In genomic region chr10:13271099-13271498, GRCm38 (mm10) we compare ENCODE assay signal across 29 mouse cellular contexts.
DNase-seq lines count a peak whose midpoint lies in the region; ATAC-seq and TF ChIP-seq lines count a peak whose summit lies in the region.
"Had no signal": no experiment of that assay in that cellular context is flagged by ENCODE, and none has a peak within 500 bp of the region (broad histone marks: within the 10 kb centered on the region; RNA-seq: fewer than 3 reads in every experiment).

No protein-coding gene starts in this region.

- H3K9me3 ChIP-seq in heart, embryonic 13.5 days, result no peaks in the 10 kb centered on the region
- no peaks in the 10 kb centered on the region for H3K9me3 ChIP-seq in midbrain, embryonic 11.5 days (ENCODE audit: control insufficient read depth, low read length)
- no peaks in the 10 kb centered on the region for H3K9me3 ChIP-seq in midbrain, embryonic 15.5 days
- H3K9me3 ChIP-seq in limb, embryonic 14.5 days (ENCODE audit: control insufficient read depth, low read length), result no peaks in the 10 kb centered on the region
- H3K9me3 ChIP-seq: forebrain, embryonic 13.5 days; kidney, embryonic 15.5 days; lung, embryonic 15.5 days; neural tube, embryonic 13.5 days had no signal

- no peak overlapping the region for H3K4me2 ChIP-seq in heart, embryonic 13.5 days
- no peak overlapping the region for H3K4me2 ChIP-seq in midbrain, embryonic 11.5 days
- no peak overlapping the region for H3K4me2 ChIP-seq in midbrain, embryonic 15.5 days
- H3K4me2 ChIP-seq in limb, embryonic 14.5 days (replicated peaks; ENCODE audit: low read depth, low read length, severe bottlenecking), result no peak overlapping the region
- H3K4me2 ChIP-seq: forebrain, embryonic 13.5 days; hindbrain, embryonic 14.5 days; kidney, embryonic 15.5 days; liver, embryonic 11.5 days; lung, embryonic 15.5 days; neural tube, embryonic 13.5 days had no signal

- no peak overlapping the region for H3K4me3 ChIP-seq in heart, embryonic 13.5 days
- no peak overlapping the region for H3K4me3 ChIP-seq in midbrain, embryonic 11.5 days (ENCODE audit: low read depth, low read length)
- no peak overlapping the region for H3K4me3 ChIP-seq in midbrain, embryonic 15.5 days
- H3K4me3 ChIP-seq in limb, embryonic 14.5 days (replicated peaks; ENCODE audit: low read length), result no peak overlapping the region
- H3K4me3 ChIP-seq: forebrain, embryonic 13.5 days; heart, adult 2 months; kidney, embryonic 15.5 days; left cerebral cortex, adult 2 months; lung, embryonic 15.5 days; neural tube, embryonic 13.5 days had no signal

- WGBS in heart, embryonic 13.5 days, result 80% methylated on average over 7 of the region's 7 CpGs
- 93% methylated on average over 7 of the region's 7 CpGs for WGBS in midbrain, embryonic 11.5 days
- 85% methylated on average over 7 of the region's 7 CpGs for WGBS in midbrain, embryonic 15.5 days
- 36% methylated on average over 7 of the region's 7 CpGs for WGBS in limb, embryonic 14.5 days

- no peak for DNase-seq in heart, adult 8-10 months (ENCODE audit: low spot score)
- peak; percentile 21 for DNase-seq in midbrain, embryonic 11.5 days (ENCODE audit: low spot score, missing footprints)
- DNase-seq in limb, embryonic 14.5 days (ENCODE audit: low spot score), result no peak
- DNase-seq in gastrocnemius, postnatal 25 days, result no peak
- DNase-seq in thymus, postnatal 14 days, result no peak
- DNase-seq: adrenal gland, postnatal 14 days; cerebellum, adult 11 months; cerebellum, adult 9-10 months; cerebellum, postnatal 36 days; gastrocnemius, postnatal 10 days; heart, adult 2 months; kidney, adult 11 months; kidney, postnatal 25 days; lung, postnatal 4 days; right cerebral cortex, postnatal 4 days; thymus, adult 2 months; thymus, postnatal 4 days had no signal

- H3K4me1 ChIP-seq in heart, embryonic 13.5 days, result peaks cover 38% of the 10 kb centered on the region
- no peaks in the 10 kb centered on the region for H3K4me1 ChIP-seq in midbrain, embryonic 11.5 days (ENCODE audit: control insufficient read depth, insufficient read depth, low read length)
- H3K4me1 ChIP-seq in midbrain, embryonic 15.5 days, result no peaks in the 10 kb centered on the region
- peaks cover 6% of the 10 kb centered on the region; the same call in 1 of the 2 replicates for H3K4me1 ChIP-seq in limb, embryonic 14.5 days (ENCODE audit: control insufficient read depth, insufficient read depth, low read length)
- H3K4me1 ChIP-seq: forebrain, embryonic 13.5 days; neural tube, embryonic 13.5 days had no signal

- H3K27me3 ChIP-seq in heart, embryonic 13.5 days (replicated peaks), result no peaks in the 10 kb centered on the region
- no peaks in the 10 kb centered on the region for H3K27me3 ChIP-seq in midbrain, embryonic 11.5 days (ENCODE audit: control insufficient read depth, insufficient read depth, low read length)
- no peaks in the 10 kb centered on the region for H3K27me3 ChIP-seq in midbrain, embryonic 15.5 days (replicated peaks)
- H3K27me3 ChIP-seq in limb, embryonic 14.5 days (ENCODE audit: control insufficient read depth, insufficient read depth, low read length), result no peaks in the 10 kb centered on the region
- H3K27me3 ChIP-seq: forebrain, embryonic 13.5 days; kidney, embryonic 15.5 days; lung, embryonic 15.5 days; neural tube, embryonic 13.5 days had no signal

- no peak for ATAC-seq in heart, embryonic 13.5 days (ENCODE audit: extremely low read depth, insufficient number of reproducible peaks, low FRiP score, low TSS enrichment)
- no peak for ATAC-seq in midbrain, embryonic 11.5 days (ENCODE audit: low FRiP score)
- no peak for ATAC-seq in midbrain, embryonic 15.5 days (replicated peaks)
- peak; percentile 65; the same call in 1 of the 2 replicates for ATAC-seq in limb, embryonic 14.5 days (ENCODE audit: low FRiP score, low read depth)
- ATAC-seq: CD4-positive, CD25-positive, alpha-beta regulatory T cell, adult 4 months; forebrain, embryonic 13.5 days; inflammation-experienced regulatory T-cells, adult 6 months; midbrain, embryonic 16.5 days had no signal

- TF ChIP-seq POLR2A in limb, embryonic 14.5 days (IDR thresholded peaks at IDR 0.05; ENCODE audit: borderline replicate concordance, extremely low read depth, insufficient read depth, insufficient read length), result no peak

- H3K36me3 ChIP-seq in heart, embryonic 13.5 days, result peaks cover 49% of the 10 kb centered on the region
- no peaks in the 10 kb centered on the region for H3K36me3 ChIP-seq in midbrain, embryonic 11.5 days (ENCODE audit: control insufficient read depth, insufficient read depth, low read length)
- no peaks in the 10 kb centered on the region for H3K36me3 ChIP-seq in midbrain, embryonic 15.5 days (replicated peaks)
- peaks cover 9% of the 10 kb centered on the region; the same call in 1 of the 2 replicates for H3K36me3 ChIP-seq in limb, embryonic 14.5 days (ENCODE audit: control insufficient read depth, insufficient read depth, low read length)
- H3K36me3 ChIP-seq: lung, embryonic 15.5 days; neural tube, embryonic 13.5 days had no signal

- H3K27ac ChIP-seq in heart, embryonic 13.5 days (replicated peaks), result peak overlapping the region; percentile 8; the same call in 1 of the 2 replicates
- H3K27ac ChIP-seq in midbrain, embryonic 11.5 days (ENCODE audit: low read depth, low read length), result no peak overlapping the region
- H3K27ac ChIP-seq in midbrain, embryonic 15.5 days, result no peak overlapping the region
- peak overlapping the region; percentile 67; the same call in 1 of the 2 replicates for H3K27ac ChIP-seq in limb, embryonic 14.5 days (replicated peaks; ENCODE audit: low read depth, low read length)
- H3K27ac ChIP-seq: forebrain, embryonic 13.5 days; heart, adult 2 months; hindbrain, embryonic 14.5 days; kidney, embryonic 15.5 days; left cerebral cortex, adult 2 months; lung, embryonic 15.5 days; neural tube, embryonic 13.5 days had no signal

- H3K9ac ChIP-seq in heart, embryonic 13.5 days, result no peak overlapping the region
- no peak overlapping the region for H3K9ac ChIP-seq in midbrain, embryonic 11.5 days (ENCODE audit: low read length)
- H3K9ac ChIP-seq in midbrain, embryonic 15.5 days, result no peak overlapping the region
- H3K9ac ChIP-seq in limb, embryonic 14.5 days (ENCODE audit: low read depth, low read length, severe bottlenecking), result no peak overlapping the region
- H3K9ac ChIP-seq: forebrain, embryonic 13.5 days; hindbrain, embryonic 14.5 days; kidney, embryonic 15.5 days; lung, embryonic 15.5 days; neural tube, embryonic 13.5 days had no signal

Comparison
In these comparisons a context has a peak if more than half of its experiments do, and no peak if none do; other contexts are left out.
1. H3K27ac ChIP-seq: peak in heart, embryonic 13.5 days (single experiment) and limb, embryonic 14.5 days (single experiment); none in midbrain, embryonic 11.5 days (single experiment) and midbrain, embryonic 15.5 days (single experiment).